Mouse (Mus musculus) cerebellum, adult 11-12 months (tissue): Measurements from ENCODE around the gene Ndufaf2.
A peak's percentile ranks its signal among the peaks of the same experiment; 100 is the strongest.

Experiments
- DNase-seq: peaks from one replicate; pipeline ENCODE4 v3.0.0; 2022

Ndufaf2 gene

GRCm38 (mm10) chr13:108158465-108159240 is at the start of gene Ndufaf2, which contains the start of gene Ercc8:
Ndufaf2 (minus strand) TSS chr13:108158623.
Ercc8 (plus strand) TSS chr13:108158731.
- DNase-seq, result peak; percentile 94

DNA sequence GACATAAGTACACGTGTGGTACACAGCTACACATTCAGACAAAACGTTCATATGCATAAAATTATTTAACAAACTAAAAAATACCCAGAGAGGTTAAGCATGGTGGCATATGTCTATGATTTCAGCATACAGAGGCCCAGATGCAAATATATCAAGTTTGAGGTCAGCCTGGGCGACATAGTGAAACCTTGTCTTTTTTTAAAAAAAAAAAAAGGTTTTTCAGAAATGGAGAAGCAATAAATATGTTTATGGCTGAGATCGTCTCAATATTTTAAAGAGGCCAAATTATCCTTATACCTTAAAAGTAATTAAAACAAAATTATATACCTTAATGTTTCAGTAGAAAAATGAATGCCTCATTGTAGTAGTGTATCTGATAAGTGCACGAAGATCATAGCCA is 49.7 kb upstream of the Ndufaf2 start:
- no peak for DNase-seq

- DNase-seq, result no peak
These were observed 49.0 kb upstream of the Ndufaf2 start for GRCm38 (mm10) chr13:108207447-108207846.

- no peak for DNase-seq
These were observed 46.4 kb upstream of the Ndufaf2 start for GRCm38 (mm10) chr13:108204857-108205256.

DNA sequence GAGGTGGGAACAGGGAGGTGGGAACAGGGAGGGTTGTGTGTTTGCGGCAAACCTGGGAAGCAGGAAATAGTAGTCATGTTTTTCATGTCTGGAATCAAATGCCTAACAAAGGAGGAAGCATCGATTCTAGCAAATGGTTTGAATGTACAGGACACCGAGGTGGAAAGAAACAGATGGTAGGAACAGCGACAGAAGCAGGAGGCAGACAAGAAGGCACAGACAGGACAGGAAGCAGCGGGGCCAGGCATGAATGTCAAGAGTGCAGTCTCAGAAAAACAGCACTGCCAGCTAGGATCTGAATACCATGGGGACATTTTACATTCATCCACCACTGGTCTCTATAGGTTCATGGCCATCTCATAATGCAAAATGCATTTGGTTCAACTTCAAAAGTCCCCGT is 37.1 kb upstream of the Ndufaf2 start:
- peak; percentile 25 for DNase-seq

- no peak for DNase-seq
These were observed 32.8 kb upstream of the Ndufaf2 start for GRCm38 (mm10) chr13:108191074-108191720.

DNA sequence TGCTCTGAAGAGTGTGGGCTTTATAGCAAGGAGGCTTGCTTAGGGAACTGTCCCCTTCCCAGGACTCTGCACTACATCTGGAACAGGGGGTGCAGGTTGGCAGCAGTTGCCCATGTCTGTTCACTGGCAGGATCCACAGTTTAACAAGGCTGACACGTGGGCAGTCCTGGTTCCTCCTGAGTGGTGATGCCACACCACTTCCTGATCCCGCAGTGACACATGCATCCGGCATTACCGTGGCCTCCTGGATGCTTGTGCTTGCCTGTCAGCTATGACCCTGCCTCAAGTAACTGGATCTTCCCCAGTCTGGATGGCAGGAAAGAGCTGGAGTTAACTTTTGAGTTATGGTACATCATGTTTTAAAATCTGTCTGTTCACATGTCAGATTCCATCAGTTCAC is 29.6 kb upstream of the Ndufaf2 start:
- no peak for DNase-seq

DNA sequence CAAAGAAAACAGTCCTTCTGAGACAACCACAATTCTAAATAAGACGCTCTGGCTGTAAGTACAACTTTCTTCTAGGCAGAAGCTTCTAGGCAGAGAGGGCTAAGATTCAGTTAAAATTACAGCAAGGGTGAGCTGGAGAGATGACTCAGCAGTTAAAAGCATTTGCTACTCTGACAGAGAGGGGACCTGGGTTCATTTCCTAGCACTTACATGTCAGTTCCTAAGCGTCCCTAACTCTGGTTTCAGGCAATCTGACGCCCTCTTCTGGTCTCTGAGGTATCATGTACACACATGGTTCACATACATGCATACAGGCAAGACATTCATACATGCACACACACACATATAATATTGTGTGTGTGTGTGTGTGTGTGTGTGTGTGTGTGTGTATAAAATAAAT is 27.1 kb upstream of the Ndufaf2 start:
- no peak for DNase-seq

- no peak for DNase-seq
These were observed 26.4 kb upstream of the Ndufaf2 start for GRCm38 (mm10) chr13:108184743-108185255.

DNA sequence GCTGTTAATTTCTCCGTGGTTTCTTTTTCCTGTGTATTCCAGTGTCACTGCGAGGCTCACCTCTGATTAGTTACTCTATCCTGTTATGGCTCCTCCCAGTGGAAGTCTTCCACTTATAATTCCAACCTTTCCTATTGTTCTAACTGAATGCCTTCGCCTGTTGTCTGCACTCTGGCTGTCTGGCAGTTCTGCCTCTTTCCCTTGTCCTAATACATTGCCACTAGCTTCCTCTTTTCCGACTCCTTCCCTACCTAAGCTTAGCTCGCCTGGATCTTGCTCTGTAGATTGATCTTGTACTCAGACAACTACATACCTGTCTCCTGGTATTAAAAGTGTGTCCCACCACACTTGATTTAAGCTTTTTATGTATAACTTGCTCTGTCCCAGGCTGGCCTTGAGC is 22.4 kb upstream of the Ndufaf2 start:
- DNase-seq, result no peak

GRCm38 (mm10) chr13:108179618-108180017 is 21.2 kb upstream of the Ndufaf2 start:
- DNase-seq, result no peak

GRCm38 (mm10) chr13:108170511-108170910 is 12.1 kb upstream of the Ndufaf2 start:
- peak; percentile 86 for DNase-seq

GRCm38 (mm10) chr13:108170002-108170401 is 11.6 kb upstream of the Ndufaf2 start:
- DNase-seq, result no peak

GRCm38 (mm10) chr13:108164621-108165020 is 6.2 kb upstream of the Ndufaf2 start:
- peak; percentile 34 for DNase-seq

DNA sequence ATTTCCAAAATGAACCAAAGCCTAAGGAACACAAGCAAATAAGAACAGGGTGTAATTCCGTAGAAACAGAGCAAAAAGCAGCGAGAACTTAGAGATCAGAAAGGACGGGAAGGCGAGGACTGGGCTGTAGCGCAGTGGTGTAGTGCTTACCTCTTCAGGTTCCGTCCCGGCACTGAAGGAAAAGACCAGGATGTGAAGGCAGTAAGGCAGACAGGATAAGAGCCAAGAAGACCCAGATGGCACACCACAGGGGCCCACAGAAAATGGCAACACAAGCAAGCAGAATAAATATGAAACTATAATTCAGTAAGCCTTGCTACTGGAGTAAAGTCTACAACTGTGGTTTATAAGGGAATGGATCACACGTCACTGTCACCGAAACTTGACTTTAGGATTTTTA is 5.5 kb upstream of the Ndufaf2 start:
- peak; percentile 94 for DNase-seq

GRCm38 (mm10) chr13:108159963-108160362 is 1.5 kb upstream of the Ndufaf2 start:
- no peak for DNase-seq

GRCm38 (mm10) chr13:108159241-108159575 is 785 bp upstream of the Ndufaf2 start:
- no peak for DNase-seq

DNA sequence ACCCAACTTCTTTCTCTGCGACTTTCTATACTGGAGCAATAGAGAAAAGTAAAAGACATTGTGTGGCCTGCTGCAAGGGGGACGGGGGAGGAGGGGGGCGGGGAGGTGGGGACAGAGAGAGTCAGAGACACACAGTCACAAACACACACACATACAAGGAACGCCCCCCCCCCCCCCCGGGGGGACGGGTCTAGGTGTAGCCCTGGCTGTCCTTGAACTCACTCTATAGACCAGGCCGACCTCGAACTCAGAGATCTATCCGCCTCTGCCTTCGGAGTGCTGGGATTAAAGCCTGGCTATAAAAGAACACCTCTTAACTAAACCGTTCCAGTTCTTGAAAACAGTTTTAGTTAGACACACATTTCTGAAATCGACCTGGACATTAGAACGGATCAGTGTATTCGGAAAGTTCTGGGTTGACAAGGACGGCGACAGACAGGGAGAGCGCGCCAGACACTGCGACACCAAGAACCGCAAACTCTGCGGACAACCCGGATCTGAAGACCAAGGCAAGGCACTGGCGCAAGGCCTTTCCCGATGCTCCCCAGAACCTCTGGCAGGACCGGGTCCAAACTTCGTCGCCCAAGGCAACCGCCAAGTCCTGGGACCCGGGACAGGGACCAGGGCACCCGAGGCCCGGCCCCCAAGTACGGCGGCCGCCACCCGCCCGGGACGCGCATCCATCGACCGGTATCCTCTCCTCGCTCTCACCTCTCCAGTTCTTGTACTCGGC is 525 bp downstream of the Ndufaf2 start:
- no peak for DNase-seq

- no peak for DNase-seq
These were observed 1.3 kb downstream of the Ndufaf2 start for GRCm38 (mm10) chr13:108157156-108157555.

DNA sequence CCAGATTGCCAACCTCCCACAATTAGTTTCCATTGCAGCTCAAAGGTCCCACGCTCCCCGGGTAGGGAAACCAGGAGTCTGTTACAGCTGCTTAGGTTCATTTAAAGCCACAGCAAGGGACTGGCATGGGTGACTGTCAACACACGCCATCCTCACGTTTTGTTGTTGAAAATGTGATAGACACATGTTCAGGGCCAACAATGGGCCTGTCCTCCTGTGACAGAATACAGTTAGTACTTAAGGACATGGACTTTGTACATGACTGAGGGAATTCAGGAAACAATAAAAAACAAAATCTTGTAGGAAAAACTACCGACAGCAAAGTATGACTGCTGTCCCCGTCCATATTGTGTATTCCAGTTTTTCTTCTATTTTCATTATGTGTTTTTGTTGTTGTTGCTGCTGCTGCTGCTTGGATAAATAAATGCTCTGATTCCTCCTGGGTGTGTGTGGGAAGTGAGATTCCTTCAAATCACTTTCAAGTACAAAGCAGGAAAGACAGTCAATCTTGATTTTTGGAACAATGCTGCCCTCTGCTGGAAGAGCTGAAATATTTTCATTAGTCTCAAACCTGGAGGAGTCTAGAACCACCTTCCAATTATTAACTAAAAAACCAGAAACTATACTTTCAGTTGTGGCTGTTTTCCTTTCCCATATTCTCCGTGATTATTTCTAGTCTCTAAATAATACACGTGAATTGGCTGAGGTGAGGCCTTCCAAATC is 5.6 kb downstream of the Ndufaf2 start:
- DNase-seq, result no peak

DNA sequence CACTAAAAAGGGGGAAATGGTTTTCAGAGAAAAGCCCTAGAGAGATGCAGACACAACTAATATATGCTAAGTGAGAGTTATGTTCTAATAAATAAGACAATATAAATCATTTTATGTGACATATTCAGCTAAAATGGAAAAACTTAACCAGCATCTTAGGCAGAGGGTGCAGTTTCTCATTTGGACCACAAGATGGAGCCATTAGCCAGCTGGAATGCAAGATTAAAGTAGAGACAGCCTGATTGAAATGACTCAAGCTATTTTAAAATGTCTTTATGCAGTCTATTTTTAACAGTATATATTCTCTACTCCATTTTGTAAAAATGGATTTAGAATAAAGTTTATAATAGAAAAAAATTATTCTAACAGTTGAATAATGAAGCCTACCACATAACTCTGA is 6.6 kb downstream of the Ndufaf2 start:
- no peak for DNase-seq

- DNase-seq, result no peak
These were observed 14.3 kb downstream of the Ndufaf2 start for GRCm38 (mm10) chr13:108144086-108144485.

DNA sequence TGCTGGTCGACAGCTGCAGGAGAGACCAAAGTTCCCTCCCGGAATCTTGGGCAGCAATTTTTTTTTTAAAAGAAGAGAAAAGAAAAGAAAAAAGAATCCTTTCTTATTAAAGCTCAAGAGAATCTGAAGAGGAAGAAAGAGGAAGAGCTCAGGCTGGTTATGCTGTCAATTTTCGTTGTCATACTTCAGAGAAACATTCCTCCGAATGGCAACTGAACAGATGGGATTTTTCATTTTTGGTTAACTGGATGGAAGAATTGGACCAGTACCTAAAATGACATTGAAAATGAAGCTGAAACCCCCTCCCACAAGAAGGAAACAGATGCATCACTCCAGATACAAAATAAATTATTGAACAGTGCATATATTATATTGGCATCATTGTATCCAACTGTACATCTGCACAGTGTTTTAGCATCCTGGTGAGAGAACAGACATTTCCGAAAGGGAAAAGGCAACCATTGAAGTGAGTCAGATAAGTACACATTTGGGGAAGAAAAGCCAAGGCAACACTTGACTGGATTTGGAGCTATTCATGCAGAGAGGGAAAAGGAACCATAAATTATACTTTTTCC is 19.9 kb downstream of the Ndufaf2 start:
- DNase-seq, result no peak
